Mouse (Mus musculus) MEL (cell line): ENCODE data around the gene Spem1. TPM values are rescaled to one million over a fixed set of nuclear protein-coding genes. Genes with fewer than 3 reads are reported as not detected.

ENCODE experiments used
- DNase-seq: peaks from one replicate; pipeline ENCODE4 v3.0.0; 2011; ENCODE audit warnings: low read depth, low spot score
- H3K27ac ChIP-seq: 2 replicates; pipeline ENCODE4 v1.5.1; 2012; ENCODE audit warnings: low read depth, mild to moderate bottlenecking, control low read depth, low read length, moderate library complexity; ENCODE audit not compliant: control insufficient read depth
- H3K27me3 ChIP-seq, 2 experiments: fragments of 150-350 bp in 1 of 2; sonication (generic) in 1 of 2; 2 replicates each; pipeline ENCODE4 v1.6.1; 2012; ENCODE audit warnings: low read length in 2 of 2, mild to moderate bottlenecking in 2 of 2, improper control_type of control experiment in 1 of 2, moderate library complexity in 1 of 2; ENCODE audit not compliant: insufficient read depth in 2 of 2, control insufficient read depth in 1 of 2
- H3K36me3 ChIP-seq, 2 experiments: 2 replicates each; pipeline ENCODE4 v1.6.1; 2012 to 2014; ENCODE audit warnings: low read length in 2 of 2, improper control_type of control experiment in 1 of 2, inconsistent platforms in 1 of 2, mild to moderate bottlenecking in 1 of 2; ENCODE audit not compliant: insufficient read depth in 2 of 2, control insufficient read depth in 1 of 2
- H3K4me1 ChIP-seq, 2 experiments: fragments of 150-350 bp in 1 of 2; sonication (generic) in 1 of 2; 2 replicates each; pipeline ENCODE4 v1.6.1; 2012; ENCODE audit warnings: low read length in 2 of 2, improper control_type of control experiment in 1 of 2, mild to moderate bottlenecking in 1 of 2; ENCODE audit not compliant: insufficient read depth in 2 of 2, control insufficient read depth in 1 of 2
- H3K4me3 ChIP-seq, 2 experiments: fragments of 150-350 bp in 1 of 2; sonication (generic) in 1 of 2; 2 replicates each; pipeline ENCODE4 v1.5.1; 2012; ENCODE audit warnings: low read depth in 2 of 2, low read length in 2 of 2, mild to moderate bottlenecking in 2 of 2, moderate library complexity in 2 of 2, control low read depth in 1 of 2, improper control_type of control experiment in 1 of 2; ENCODE audit not compliant: control insufficient read depth in 1 of 2, insufficient read depth in 1 of 2
- H3K79me2 ChIP-seq: 2 replicates; pipeline ENCODE4 v1.6.1; 2012; ENCODE audit warnings: mild to moderate bottlenecking, low read length, moderate library complexity; ENCODE audit not compliant: control insufficient read depth, poor library complexity, insufficient read depth
- H3K9ac ChIP-seq: 2 replicates; pipeline ENCODE4 v1.6.1; 2012; ENCODE audit warnings: low read depth, mild to moderate bottlenecking, control low read depth, low read length, moderate library complexity; ENCODE audit not compliant: control insufficient read depth, poor library complexity, severe bottlenecking
- H3K9me3 ChIP-seq: fragments of 150-350 bp; sonication (generic); replicated peaks from 2 replicates; pipeline ENCODE4 v1.6.1; 2012; ENCODE audit warnings: mild to moderate bottlenecking, low read length, improper control_type of control experiment, moderate library complexity; ENCODE audit not compliant: insufficient read depth
- BHLHE40 ChIP-seq: IDR thresholded peaks from 2 replicates; pipeline ENCODE4 v1.6.1; 2012; ENCODE audit warnings: low read depth, mild to moderate bottlenecking, inconsistent platforms, low read length, improper control_type of control experiment, borderline replicate concordance
- CHD2 ChIP-seq: IDR thresholded peaks from 2 replicates; pipeline ENCODE4 v1.6.1; 2011; ENCODE audit warnings: low read length, improper control_type of control experiment
- E2F4 ChIP-seq: IDR thresholded peaks from 2 replicates; pipeline ENCODE4 v1.6.1; 2011; ENCODE audit warnings: low read depth, low read length, improper control_type of control experiment, borderline replicate concordance
- ELF1 ChIP-seq: IDR thresholded peaks from 2 replicates; pipeline ENCODE4 v1.6.1; 2014; ENCODE audit warnings: low read depth, mild to moderate bottlenecking, inconsistent platforms, low read length, improper control_type of control experiment, moderate library complexity
- EP300 ChIP-seq, 2 experiments: IDR thresholded peaks; 2 replicates each; pipeline ENCODE4 v1.6.1; 2011; ENCODE audit warnings: improper control_type of control experiment in 2 of 2, low read length in 2 of 2, low read depth in 1 of 2, mild to moderate bottlenecking in 1 of 2
- ETS1 ChIP-seq: IDR thresholded peaks from 2 replicates; pipeline ENCODE4 v1.6.1; 2012; ENCODE audit warnings: low read depth, mild to moderate bottlenecking, inconsistent platforms, low read length, improper control_type of control experiment, moderate library complexity
- GABPA ChIP-seq: IDR thresholded peaks from 2 replicates; pipeline ENCODE4 v1.6.1; 2012; ENCODE audit warnings: low read depth, mild to moderate bottlenecking, inconsistent platforms, low read length, improper control_type of control experiment, moderate library complexity
- HCFC1 ChIP-seq: IDR thresholded peaks from 2 replicates; pipeline ENCODE4 v1.6.1; 2012; ENCODE audit warnings: low read depth, mild to moderate bottlenecking, inconsistent platforms, low read length, improper control_type of control experiment, moderate library complexity
- KAT2A ChIP-seq: conservative IDR thresholded peaks from 2 replicates; pipeline ENCODE4 v1.6.1; 2012; ENCODE audit warnings: low read depth, low read length, improper control_type of control experiment, inconsistent platforms
- MAFK ChIP-seq: IDR thresholded peaks from 2 replicates; pipeline ENCODE4 v1.6.1; 2011; ENCODE audit warnings: low read depth, mild to moderate bottlenecking, low read length, improper control_type of control experiment, borderline replicate concordance
- MAX ChIP-seq: IDR thresholded peaks from 2 replicates; pipeline ENCODE4 v1.6.1; 2011; ENCODE audit warnings: low read length, improper control_type of control experiment
- MAZ ChIP-seq: IDR thresholded peaks from 2 replicates; pipeline ENCODE4 v1.6.1; 2012; ENCODE audit warnings: low read depth, mild to moderate bottlenecking, inconsistent platforms, low read length, improper control_type of control experiment
- MXI1 ChIP-seq: IDR thresholded peaks from 2 replicates; pipeline ENCODE4 v1.6.1; 2011; ENCODE audit warnings: mild to moderate bottlenecking, low read depth, low read length, improper control_type of control experiment
- MYC ChIP-seq: IDR thresholded peaks from 2 replicates; pipeline ENCODE4 v1.6.1; 2011; ENCODE audit warnings: low read depth, mild to moderate bottlenecking, low read length, improper control_type of control experiment, moderate library complexity
- NELFE ChIP-seq: IDR thresholded peaks from 2 replicates; pipeline ENCODE4 v1.6.1; 2011; ENCODE audit warnings: low read depth, low read length, improper control_type of control experiment
- NRF1 ChIP-seq: IDR thresholded peaks from 2 replicates; pipeline ENCODE4 v1.6.1; 2014; ENCODE audit warnings: low read depth, mild to moderate bottlenecking, inconsistent platforms, low read length, improper control_type of control experiment, moderate library complexity; ENCODE audit not compliant: poor library complexity, insufficient read depth, severe bottlenecking
- POLR2A ChIP-seq, 2 experiments: IDR thresholded peaks; 2 replicates each; pipeline ENCODE4 v1.6.1; 2011 to 2012; ENCODE audit warnings: low read length in 2 of 2, mild to moderate bottlenecking in 2 of 2, control low read depth in 1 of 2, improper control_type of control experiment in 1 of 2, low read depth in 1 of 2, moderate library complexity in 1 of 2; ENCODE audit not compliant: control insufficient read depth in 1 of 2, insufficient read depth in 1 of 2, poor library complexity in 1 of 2
- POLR2AphosphoS2 ChIP-seq: IDR thresholded peaks from 2 replicates; pipeline ENCODE4 v1.6.1; 2011; ENCODE audit warnings: low read length, improper control_type of control experiment
- POLR2AphosphoS5 ChIP-seq: IDR thresholded peaks from 2 replicates; pipeline ENCODE4 v1.6.1; 2012; ENCODE audit warnings: low read depth, borderline replicate concordance, mild to moderate bottlenecking, inconsistent platforms, low read length, moderate library complexity, mixed read lengths
- RCOR1 ChIP-seq: IDR thresholded peaks from 2 replicates; pipeline ENCODE4 v1.6.1; 2012; ENCODE audit warnings: low read depth, mild to moderate bottlenecking, inconsistent platforms, low read length, improper control_type of control experiment
- SIN3A ChIP-seq: IDR thresholded peaks from 2 replicates; pipeline ENCODE4 v1.6.1; 2012; ENCODE audit warnings: low read length, improper control_type of control experiment, inconsistent platforms
- TBP ChIP-seq: IDR thresholded peaks from 2 replicates; pipeline ENCODE4 v1.8.0; 2011; ENCODE audit warnings: low read depth, low read length, improper control_type of control experiment
- TCF12 ChIP-seq: IDR thresholded peaks from 2 replicates; pipeline ENCODE4 v1.6.1; 2014; ENCODE audit warnings: low read depth, mild to moderate bottlenecking, inconsistent platforms, low read length, improper control_type of control experiment, moderate library complexity
- USF1 ChIP-seq: IDR thresholded peaks from 2 replicates; pipeline ENCODE4 v1.6.1; 2014; ENCODE audit warnings: low read depth, mild to moderate bottlenecking, inconsistent platforms, low read length, improper control_type of control experiment, moderate library complexity
- ZMIZ1 ChIP-seq: IDR thresholded peaks from 2 replicates; pipeline ENCODE4 v1.6.1; 2012; ENCODE audit warnings: low read depth, mild to moderate bottlenecking, inconsistent platforms, low read length, improper control_type of control experiment, moderate library complexity
- polyA plus RNA-seq, 2 experiments: library from polyadenylated mRNA; stranded (reverse) in 1 of 2; unstranded in 1 of 2; fragments of >175 nt in 1 of 2; fragments of >200 nt in 1 of 2; gene quantifications; 2 replicates each; pipeline versions ENCODE4 v1.2.1 to v1.2.4; 2012; ENCODE audit warnings: low replicate concordance in 2 of 2, low read depth in 1 of 2; ENCODE audit not compliant: insufficient read length in 2 of 2, insufficient read depth in 1 of 2, missing spikeins in 1 of 2
- total RNA-seq: library from RNA; depleted of rRNA; stranded (reverse); fragments of 300-350 nt; gene quantifications from 2 replicates; pipeline ENCODE4 v1.2.3, GENCODE M21; 2012

Gene Spem1
- total and polyA plus RNA-seq, 3 experiments: 0.15 to 0.19 TPM; not detected in 1

- H3K9ac ChIP-seq: peak within 1 kb of the TSS; percentile 86
- no peaks in the 10 kb centered on the region; a peak in 1 of 4 replicates for H3K27me3 ChIP-seq
- peaks cover 10 to 23% of the 10 kb centered on the region in 2 experiments for H3K4me1 ChIP-seq
- no peaks in the 10 kb centered on the region for H3K9me3 ChIP-seq
- H3K4me3 ChIP-seq: peak within 1 kb of the TSS; percentile 84 to 97
- H3K79me2 ChIP-seq: peaks cover 1% of the 10 kb centered on the region; the same call in 1 of the 2 replicates
- TF ChIP-seq ZMIZ1 (no peak), MAFK (no peak), USF1 (peak; percentile 78), TBP (peak; percentile 69; the same call in 1 of the 2 replicates), MYC (0 out of 2 replicates have a peak, but pooled peaks have one; percentile 63), HCFC1 (peak; percentile 88), TCF12 (peak; percentile 33), NELFE (peak; percentile 81), MAX (peak; percentile 61; the same call in 1 of the 2 replicates), NRF1 (peak; percentile 25; the same call in 1 of the 2 replicates), POLR2AphosphoS2 (peak; percentile 56; the same call in 1 of the 2 replicates), RCOR1 (no peak), SIN3A (peak; percentile 79), BHLHE40 (peak; percentile 76; the same call in 1 of the 2 replicates), MXI1 (peak; percentile 59), MAZ (peak; percentile 66), POLR2AphosphoS5 (no peak), GABPA (peak; percentile 90; the same call in 1 of the 2 replicates), EP300 (IDR thresholded peaks at IDR 0.05; ENCODE audit: low read depth in 1 of 2, low read length in 2 of 2) (peak in 1 of 2 experiments; percentile 2; a peak in 1 of 4 replicates), ETS1 (0 out of 2 replicates have a peak, but pooled peaks have one; percentile 45), E2F4 (0 out of 2 replicates have a peak, but pooled peaks have one; percentile 4), KAT2A (no peak; the same call in 1 of the 2 replicates), POLR2A (IDR thresholded peaks at IDR 0.05; ENCODE audit: control insufficient read depth in 1 of 2, insufficient read depth in 1 of 2, low read depth in 1 of 2, low read length in 2 of 2, poor library complexity in 1 of 2) (peak in 1 of 2 experiments; percentile 88; a peak in 3 of 4 replicates), CHD2 (peak; percentile 76), ELF1 (peak; percentile 57; the same call in 1 of the 2 replicates)
- peak; percentile 100 for DNase-seq
- H3K27ac ChIP-seq: peak within 1 kb of the TSS; percentile 40
- H3K36me3 ChIP-seq: peaks cover 0 to 12% of the 10 kb centered on the region in 2 experiments; a peak in 2 of 4 replicates
Observed at GRCm38 (mm10) chr11:69837952-69838713, 16.2 kb upstream of the Spem1 start, which contains the start of gene Tmem256. Gene Tmem256 (plus strand): TSS chr11:69838514.
